ENCODE assay signal across 8 mouse cellular contexts in the genomic region with DNA sequence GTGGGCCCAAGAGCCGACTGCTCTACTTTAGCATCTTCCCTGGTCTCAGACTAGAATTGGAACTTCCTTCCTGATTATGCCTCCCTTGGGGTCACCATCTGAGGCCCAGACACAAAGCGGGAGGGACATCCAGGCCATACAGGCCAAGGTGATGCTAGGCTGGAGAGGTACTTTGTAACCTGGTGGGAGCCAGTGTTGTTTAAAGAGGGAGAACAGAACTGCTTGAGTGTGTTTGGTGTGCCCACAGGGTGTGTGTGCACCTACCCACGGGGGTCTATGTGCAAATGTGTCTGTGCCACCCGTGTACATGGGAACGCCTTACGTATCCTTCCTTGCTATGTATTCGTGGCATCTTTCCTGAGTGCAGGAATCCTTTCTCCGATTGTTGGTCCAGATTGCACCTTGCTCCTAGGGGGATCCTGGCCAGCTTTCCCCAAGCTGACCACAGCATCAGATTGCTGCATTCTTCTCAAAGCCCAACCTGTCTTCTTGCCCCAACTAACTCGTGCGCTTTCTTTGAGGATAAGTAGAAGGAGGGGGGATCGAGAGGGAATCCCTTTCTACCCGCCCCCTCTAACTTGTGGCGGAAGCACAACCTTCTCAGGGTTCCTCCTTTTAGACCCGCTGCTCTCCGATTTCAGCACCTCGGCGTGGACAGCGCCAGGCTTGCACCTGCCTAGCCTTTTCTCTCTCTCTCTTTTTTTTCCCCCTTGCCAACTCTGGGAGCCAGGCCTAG.
DNase-seq lines count a peak whose midpoint lies in the region; ATAC-seq and TF ChIP-seq lines count a peak whose summit lies in the region.

No protein-coding gene starts in this region.

- no peaks in the 10 kb centered on the region for H3K4me1 ChIP-seq in forebrain, embryonic 14.5 days (ENCODE audit: control insufficient read depth, insufficient read depth, low read length)
- H3K4me1 ChIP-seq in hindbrain, embryonic 14.5 days (replicated peaks; ENCODE audit: control insufficient read depth, insufficient read depth, low read length) = peaks cover 8% of the 10 kb centered on the region; the same call in 1 of the 2 replicates
- H3K4me1 ChIP-seq in liver, embryonic 13.5 days (replicated peaks) = peaks cover 6% of the 10 kb centered on the region; the same call in 1 of the 2 replicates
- peaks cover 29% of the 10 kb centered on the region for H3K4me1 ChIP-seq in neural tube, embryonic 15.5 days

- WGBS in forebrain, embryonic 14.5 days = 14% methylated on average over 18 of the region's 18 CpGs
- WGBS in hindbrain, embryonic 14.5 days = 16% methylated on average over 18 of the region's 18 CpGs
- 7% methylated on average over 18 of the region's 18 CpGs for WGBS in liver, embryonic 13.5 days (ENCODE audit: insufficient replicate concordance)
- 16% methylated on average over 18 of the region's 18 CpGs for WGBS in neural tube, embryonic 15.5 days

- intact Hi-C loops in left cerebral cortex, adult 2 months (cut with DNase I) = loop anchor here (5.0 kb wide), 1 partner anchor 40 kb away; no protein-coding TSS in a partner anchor
- intact Hi-C loops in left cerebral cortex, postnatal 14 days (cut with DNase I) = no loop called here

- TF ChIP-seq CTCF in left cerebral cortex, adult 2 months (IDR thresholded peaks at IDR 0.05) = no peak

- no peaks in the 10 kb centered on the region for H3K36me3 ChIP-seq in forebrain, embryonic 14.5 days (ENCODE audit: control insufficient read depth, insufficient read depth, low read length)
- H3K36me3 ChIP-seq in hindbrain, embryonic 14.5 days (replicated peaks; ENCODE audit: control insufficient read depth, insufficient read depth) = no peaks in the 10 kb centered on the region
- H3K36me3 ChIP-seq in liver, embryonic 13.5 days = no peaks in the 10 kb centered on the region
- no peaks in the 10 kb centered on the region for H3K36me3 ChIP-seq in neural tube, embryonic 15.5 days

- H3K27ac ChIP-seq in left cerebral cortex, adult 2 months = peak overlapping the region; percentile 95
- no peak overlapping the region for H3K27ac ChIP-seq in forebrain, embryonic 14.5 days (ENCODE audit: low read depth, low read length)
- peak overlapping the region; percentile 85; the same call in 1 of the 2 replicates for H3K27ac ChIP-seq in hindbrain, embryonic 14.5 days
- H3K27ac ChIP-seq in liver, embryonic 13.5 days = no peak overlapping the region
- peak overlapping the region; percentile 88 for H3K27ac ChIP-seq in neural tube, embryonic 15.5 days (replicated peaks)

- peak overlapping the region; percentile 88 for H3K4me2 ChIP-seq in forebrain, embryonic 14.5 days (ENCODE audit: low read length)
- H3K4me2 ChIP-seq in hindbrain, embryonic 14.5 days (replicated peaks) = peak overlapping the region; percentile 94
- H3K4me2 ChIP-seq in liver, embryonic 13.5 days = no peak overlapping the region
- H3K4me2 ChIP-seq in neural tube, embryonic 15.5 days = peak overlapping the region; percentile 93

- H3K27me3 ChIP-seq in forebrain, embryonic 14.5 days (replicated peaks; ENCODE audit: control insufficient read depth, insufficient read depth, low read length) = no peaks in the 10 kb centered on the region; the same call in none of the 2 replicates
- H3K27me3 ChIP-seq in hindbrain, embryonic 14.5 days (ENCODE audit: control insufficient read depth, insufficient read depth, low read length) = 0 out of 2 replicates have a peak, but pooled peaks cover 4% of the 10 kb centered on the region
- H3K27me3 ChIP-seq in liver, embryonic 13.5 days = peaks cover 58% of the 10 kb centered on the region
- H3K27me3 ChIP-seq in neural tube, embryonic 15.5 days (replicated peaks) = peaks cover 11% of the 10 kb centered on the region; the same call in 1 of the 2 replicates

- no peaks in the 10 kb centered on the region for H3K9me3 ChIP-seq in forebrain, embryonic 14.5 days (replicated peaks; ENCODE audit: control insufficient read depth, low read length)
- H3K9me3 ChIP-seq in hindbrain, embryonic 14.5 days (ENCODE audit: control insufficient read depth, low read length) = no peaks in the 10 kb centered on the region
- H3K9me3 ChIP-seq in liver, embryonic 13.5 days (replicated peaks) = no peaks in the 10 kb centered on the region
- no peaks in the 10 kb centered on the region for H3K9me3 ChIP-seq in neural tube, embryonic 15.5 days (replicated peaks)

- 0 out of 2 replicates have a peak overlapping the region, but pooled peaks have one; percentile 8 for H3K9ac ChIP-seq in forebrain, embryonic 14.5 days (ENCODE audit: low read length)
- H3K9ac ChIP-seq in hindbrain, embryonic 14.5 days = peak overlapping the region; percentile 88
- H3K9ac ChIP-seq in liver, embryonic 13.5 days = no peak overlapping the region
- peak overlapping the region; percentile 77 for H3K9ac ChIP-seq in neural tube, embryonic 15.5 days (replicated peaks)

- 0 out of 2 replicates have a peak, but pooled peaks have one; percentile 9 for ATAC-seq in forebrain, embryonic 14.5 days
- no peak for ATAC-seq in hindbrain, embryonic 14.5 days (ENCODE audit: low FRiP score)
- ATAC-seq in liver, embryonic 13.5 days (ENCODE audit: low read depth) = no peak
- no peak for ATAC-seq in neural tube, embryonic 15.5 days (ENCODE audit: low FRiP score)

- peak overlapping the region; percentile 70 for H3K4me3 ChIP-seq in left cerebral cortex, adult 2 months
- H3K4me3 ChIP-seq in forebrain, embryonic 14.5 days (ENCODE audit: low read depth, low read length) = peak overlapping the region; percentile 49
- H3K4me3 ChIP-seq in hindbrain, embryonic 14.5 days (replicated peaks; ENCODE audit: low read length) = peak overlapping the region; percentile 43
- no peak overlapping the region for H3K4me3 ChIP-seq in liver, embryonic 13.5 days (replicated peaks)
- H3K4me3 ChIP-seq in neural tube, embryonic 15.5 days (replicated peaks) = peak overlapping the region; percentile 52

- DNase-seq in left cerebral cortex, adult 2 months (ENCODE audit: extremely low spot score in 1 of 2, low spot score in 2 of 2) = no peak
- DNase-seq in left cerebral cortex, adult 9 months (ENCODE audit: low spot score in 2 of 2) = no peak
- peak; percentile 3 for DNase-seq in c-Kit-positive CD71-positive TER-119-positive erythroid progenitor cells, embryonic 14.5 days (ENCODE audit: low spot score)
- peak; percentile 53 for DNase-seq in forebrain, embryonic 14.5 days (ENCODE audit: low spot score)
- peak; percentile 41 for DNase-seq in hindbrain, embryonic 14.5 days (ENCODE audit: low spot score)
- DNase-seq in liver, embryonic 13.5 days = peak; percentile 11
- DNase-seq in left cerebral cortex, postnatal 14 days (ENCODE audit: low spot score in 2 of 2) = no peak

Comparison
In these comparisons a context has a peak if more than half of its experiments do, and no peak if none do; other contexts are left out.
1. DNase-seq: peak in c-Kit-positive CD71-positive TER-119-positive erythroid progenitor cells, embryonic 14.5 days (single experiment), forebrain, embryonic 14.5 days (single experiment), hindbrain, embryonic 14.5 days (single experiment) and liver, embryonic 13.5 days (single experiment); none in left cerebral cortex, adult 2 months (0 of 2), left cerebral cortex, adult 9 months (0 of 2) and left cerebral cortex, postnatal 14 days (0 of 2).
2. H3K27ac ChIP-seq: peak in left cerebral cortex, adult 2 months (single experiment), hindbrain, embryonic 14.5 days (single experiment) and neural tube, embryonic 15.5 days (single experiment); none in forebrain, embryonic 14.5 days (single experiment) and liver, embryonic 13.5 days (single experiment).